Mouse (Mus musculus): ENCODE data around the gene Slc26a10. TPM values are rescaled to one million over a fixed set of nuclear protein-coding genes. Genes with fewer than 3 reads are reported as not detected.

Slc26a10 gene
- polyA plus RNA-seq (2015; fragmentation: Illumina TruSeq; extraction: RNeasy Lipid Tissue Mini Kit (QIAGEN cat#74804); ENCODE audit: insufficient read depth, low replicate concordance): 1.7 TPM

DNA sequence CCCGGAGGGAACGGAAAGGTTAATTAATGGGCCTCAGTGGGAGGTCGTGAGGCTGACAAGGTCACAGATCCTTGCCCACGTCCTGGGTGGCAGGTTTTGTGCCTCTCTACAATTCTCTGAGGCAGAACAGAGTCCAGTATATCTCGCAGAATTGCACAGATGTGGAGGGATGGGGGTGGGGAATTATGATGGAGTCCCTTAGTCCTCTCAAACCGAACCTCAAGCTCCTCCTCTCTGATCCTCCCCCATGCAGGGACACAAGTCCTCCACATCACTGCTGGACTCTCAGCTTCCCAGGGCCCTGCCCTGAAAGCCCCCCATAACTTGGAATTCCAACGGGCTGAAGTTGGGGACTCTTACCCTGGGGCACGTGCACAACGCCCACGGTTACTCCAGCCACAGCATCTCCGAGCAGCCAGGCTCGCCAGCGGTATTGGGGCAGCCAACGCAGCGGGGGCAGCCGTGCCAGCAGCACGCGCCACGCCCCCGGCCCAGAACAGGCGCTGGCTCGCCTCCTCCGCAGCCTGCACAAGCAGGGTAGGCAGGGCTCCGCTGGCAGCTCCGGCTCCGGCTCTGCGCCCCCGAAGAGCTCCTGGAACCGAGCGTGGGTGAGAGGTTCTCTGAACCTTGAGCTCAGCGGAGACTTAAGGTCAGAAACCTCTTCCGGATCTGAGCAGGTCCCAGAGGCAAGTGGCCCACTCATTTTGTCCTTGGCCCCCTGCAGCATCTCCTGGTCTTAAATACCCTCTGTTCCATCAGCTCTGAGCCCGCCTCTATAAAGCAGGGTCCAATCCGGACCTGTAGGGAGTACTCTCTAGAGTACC is at the start of gene Slc26a10:
Gene Slc26a10, minus strand, starts transcription at position 775 of the 824 bp plus-strand sequence.

DNA sequence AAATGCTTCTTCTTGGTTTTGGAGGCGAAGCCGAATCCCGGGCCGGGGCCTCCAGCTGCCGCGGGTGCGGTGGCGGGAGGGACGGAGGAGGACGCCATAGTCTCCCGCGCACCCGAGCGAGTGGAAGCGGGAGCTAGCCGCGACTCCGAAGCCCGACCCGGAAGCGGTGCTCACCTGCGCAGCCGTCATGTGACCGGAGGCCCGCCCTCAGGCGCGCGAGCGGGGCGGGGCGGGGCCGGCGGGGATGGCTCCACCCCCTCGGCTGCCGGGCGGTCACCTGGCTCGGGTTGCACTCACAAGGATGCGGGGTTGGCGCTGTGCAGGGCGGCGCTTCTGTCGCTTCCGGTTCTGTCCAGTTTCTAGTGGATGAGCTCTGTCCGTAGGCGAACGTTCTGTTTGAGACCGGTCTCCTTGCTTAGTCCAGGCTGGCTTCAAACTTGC is 31.0 kb upstream of the Slc26a10 start, which contains the start of gene Pip4k2c:
Gene Pip4k2c, minus strand, starts transcription at position 172 of the 441 bp plus-strand sequence.

DNA sequence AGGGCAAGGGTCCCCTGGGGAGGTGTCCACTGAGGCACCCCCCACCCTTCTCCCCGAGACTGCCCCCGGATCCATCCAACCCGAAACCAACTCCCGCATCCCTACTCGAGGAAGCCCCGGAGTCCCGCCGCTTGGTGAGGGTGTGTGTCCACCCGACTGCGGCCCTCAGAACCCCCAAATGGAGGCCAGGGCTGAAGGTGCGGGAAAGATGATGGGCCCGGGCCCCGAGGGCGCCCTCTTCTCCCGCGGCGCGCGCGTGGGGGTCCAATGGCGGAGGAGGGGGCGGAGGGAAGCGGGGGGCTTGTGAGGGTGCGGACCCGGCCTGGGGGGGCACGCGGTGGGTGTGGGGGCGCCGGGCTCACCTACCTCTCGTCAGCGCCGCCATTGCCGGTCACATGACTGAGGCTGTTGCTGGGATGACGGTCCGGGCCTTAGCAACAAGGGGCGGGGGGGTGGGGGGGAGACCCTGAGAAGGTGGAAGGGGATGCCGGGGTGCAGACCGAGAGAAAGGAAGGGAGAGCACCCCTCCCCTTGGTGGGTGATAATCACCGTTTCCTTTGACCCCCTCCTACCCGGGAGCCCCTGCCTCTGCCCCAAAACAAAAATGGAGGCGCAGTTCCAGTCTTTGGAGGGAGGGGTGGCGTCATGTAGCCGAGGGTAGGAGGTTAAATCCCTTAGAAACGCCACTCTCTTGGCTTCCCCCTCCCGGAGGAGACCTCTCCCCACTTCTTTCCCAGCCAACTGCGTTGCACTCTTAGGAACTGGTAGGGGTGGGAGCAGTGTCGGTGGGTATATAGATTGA is 15.1 kb upstream of the Slc26a10 start, which contains the start of gene Dtx3:
Gene Dtx3, minus strand, starts transcription at position 401 of the 802 bp plus-strand sequence.

GRCm38 (mm10) chr10:127189651-127190381 is 9.4 kb upstream of the Slc26a10 start, which contains the start of gene Arhgef25:
Arhgef25 (minus strand) TSS chr10:127190083.

DNA sequence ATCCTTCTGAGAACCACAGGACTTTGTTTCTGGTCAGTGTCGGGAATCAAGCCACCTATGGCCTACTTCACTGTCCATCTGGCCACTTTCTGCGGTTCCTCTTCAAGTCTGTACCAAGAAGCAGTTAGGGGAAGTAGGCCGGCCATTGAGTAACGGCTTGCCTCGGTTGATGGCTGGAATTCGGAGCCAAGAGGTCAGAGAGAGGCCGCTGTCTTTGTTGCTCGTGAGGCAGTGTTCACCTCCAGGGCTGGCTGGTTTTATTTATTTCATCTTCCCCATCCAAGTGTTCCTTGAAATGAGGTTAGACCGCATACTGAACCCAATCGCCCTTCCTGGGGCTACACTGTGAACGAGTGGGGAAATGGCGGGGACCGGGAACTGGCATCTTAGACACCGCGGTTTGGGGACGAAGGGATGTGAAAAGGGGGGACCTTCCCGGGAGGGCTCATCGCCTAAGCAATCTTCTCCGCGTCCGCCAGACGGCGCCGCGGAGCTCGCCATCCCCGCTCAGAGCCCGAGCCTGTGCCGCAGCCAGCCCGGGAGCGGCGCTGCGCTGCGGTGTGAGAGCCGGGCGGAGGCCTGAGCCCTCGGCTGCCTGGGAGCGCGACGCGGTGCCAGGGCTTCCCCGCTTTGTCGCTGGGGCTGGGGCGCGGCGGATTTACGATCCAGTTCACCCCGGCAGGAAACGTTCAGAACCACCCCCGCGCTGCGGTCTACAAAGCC is 15.7 kb downstream of the Slc26a10 start, which contains the start of gene B4galnt1:
Gene B4galnt1, plus strand, starts transcription at position 595 of the 723 bp plus-strand sequence.

Other genes with a start within 250 kb of the Slc26a10 start
- gene Ctdsp2, start 201.9 kb downstream of the Slc26a10 start, polyA plus RNA-seq (2015; fragmentation: Illumina TruSeq; extraction: RNeasy Lipid Tissue Mini Kit (QIAGEN cat#74804); ENCODE audit: insufficient read depth, low replicate concordance): 71.0 TPM
- 0.35 TPM for gene Avil, start 179.9 kb downstream of the Slc26a10 start, polyA plus RNA-seq (2015; fragmentation: Illumina TruSeq; extraction: RNeasy Lipid Tissue Mini Kit (QIAGEN cat#74804); ENCODE audit: insufficient read depth, low replicate concordance)
- 17.2 TPM for gene Tsfm, start 149.8 kb downstream of the Slc26a10 start, polyA plus RNA-seq (2015; fragmentation: Illumina TruSeq; extraction: RNeasy Lipid Tissue Mini Kit (QIAGEN cat#74804); ENCODE audit: insufficient read depth, low replicate concordance)
- gene Mettl1, start 139.2 kb downstream of the Slc26a10 start, polyA plus RNA-seq (2015; fragmentation: Illumina TruSeq; extraction: RNeasy Lipid Tissue Mini Kit (QIAGEN cat#74804); ENCODE audit: insufficient read depth, low replicate concordance): 19.8 TPM
- gene Eef1akmt3, start 139.1 kb downstream of the Slc26a10 start, polyA plus RNA-seq (2015; fragmentation: Illumina TruSeq; extraction: RNeasy Lipid Tissue Mini Kit (QIAGEN cat#74804); ENCODE audit: insufficient read depth, low replicate concordance): 0.22 TPM
- 0.25 TPM for gene Cyp27b1, start 132.4 kb downstream of the Slc26a10 start, polyA plus RNA-seq (2015; fragmentation: Illumina TruSeq; extraction: RNeasy Lipid Tissue Mini Kit (QIAGEN cat#74804); ENCODE audit: insufficient read depth, low replicate concordance)
- gene March9, start 120.5 kb downstream of the Slc26a10 start, polyA plus RNA-seq (2015; fragmentation: Illumina TruSeq; extraction: RNeasy Lipid Tissue Mini Kit (QIAGEN cat#74804); ENCODE audit: insufficient read depth, low replicate concordance): 1.4 TPM
- gene Cdk4, start 117.1 kb downstream of the Slc26a10 start, polyA plus RNA-seq (2015; fragmentation: Illumina TruSeq; extraction: RNeasy Lipid Tissue Mini Kit (QIAGEN cat#74804); ENCODE audit: insufficient read depth, low replicate concordance): 121 TPM
- 72.3 TPM for gene Tspan31, start 110.4 kb downstream of the Slc26a10 start, polyA plus RNA-seq (2015; fragmentation: Illumina TruSeq; extraction: RNeasy Lipid Tissue Mini Kit (QIAGEN cat#74804); ENCODE audit: insufficient read depth, low replicate concordance)
- gene Agap2, start 105.4 kb downstream of the Slc26a10 start, polyA plus RNA-seq (2015; fragmentation: Illumina TruSeq; extraction: RNeasy Lipid Tissue Mini Kit (QIAGEN cat#74804); ENCODE audit: insufficient read depth, low replicate concordance): 15.7 TPM
- 51.3 TPM for gene Os9, start 59.5 kb downstream of the Slc26a10 start, polyA plus RNA-seq (2015; fragmentation: Illumina TruSeq; extraction: RNeasy Lipid Tissue Mini Kit (QIAGEN cat#74804); ENCODE audit: insufficient read depth, low replicate concordance)
- gene B4galnt1, start 15.4 kb downstream of the Slc26a10 start, polyA plus RNA-seq (2015; fragmentation: Illumina TruSeq; extraction: RNeasy Lipid Tissue Mini Kit (QIAGEN cat#74804); ENCODE audit: insufficient read depth, low replicate concordance): 130 TPM
- gene Arhgef25, start 9.4 kb upstream of the Slc26a10 start, polyA plus RNA-seq (2015; fragmentation: Illumina TruSeq; extraction: RNeasy Lipid Tissue Mini Kit (QIAGEN cat#74804); ENCODE audit: insufficient read depth, low replicate concordance): 13.6 TPM
- gene Dtx3, start 15.1 kb upstream of the Slc26a10 start, polyA plus RNA-seq (2015; fragmentation: Illumina TruSeq; extraction: RNeasy Lipid Tissue Mini Kit (QIAGEN cat#74804); ENCODE audit: insufficient read depth, low replicate concordance): 38.7 TPM
- gene Pip4k2c, start 30.9 kb upstream of the Slc26a10 start, polyA plus RNA-seq (2015; fragmentation: Illumina TruSeq; extraction: RNeasy Lipid Tissue Mini Kit (QIAGEN cat#74804); ENCODE audit: insufficient read depth, low replicate concordance): 37.1 TPM
- gene Kif5a, start 82.7 kb upstream of the Slc26a10 start, polyA plus RNA-seq (2015; fragmentation: Illumina TruSeq; extraction: RNeasy Lipid Tissue Mini Kit (QIAGEN cat#74804); ENCODE audit: insufficient read depth, low replicate concordance): 1.6 TPM
- gene Dctn2, start 85.7 kb upstream of the Slc26a10 start, polyA plus RNA-seq (2015; fragmentation: Illumina TruSeq; extraction: RNeasy Lipid Tissue Mini Kit (QIAGEN cat#74804); ENCODE audit: insufficient read depth, low replicate concordance): 61.6 TPM
- gene Mbd6, start 108.4 kb upstream of the Slc26a10 start, polyA plus RNA-seq (2015; fragmentation: Illumina TruSeq; extraction: RNeasy Lipid Tissue Mini Kit (QIAGEN cat#74804); ENCODE audit: insufficient read depth, low replicate concordance): 18.9 TPM
- gene Mars, start 131.1 kb upstream of the Slc26a10 start, polyA plus RNA-seq (2015; fragmentation: Illumina TruSeq; extraction: RNeasy Lipid Tissue Mini Kit (QIAGEN cat#74804); ENCODE audit: insufficient read depth, low replicate concordance): 29.4 TPM
- gene Arhgap9, start 141.3 kb upstream of the Slc26a10 start, polyA plus RNA-seq (2015; fragmentation: Illumina TruSeq; extraction: RNeasy Lipid Tissue Mini Kit (QIAGEN cat#74804); ENCODE audit: insufficient read depth, low replicate concordance): 70.2 TPM
- 0.39 TPM for gene Gli1, start 161.3 kb upstream of the Slc26a10 start, polyA plus RNA-seq (2015; fragmentation: Illumina TruSeq; extraction: RNeasy Lipid Tissue Mini Kit (QIAGEN cat#74804); ENCODE audit: insufficient read depth, low replicate concordance)
- gene Inhbe, start 173.8 kb upstream of the Slc26a10 start, polyA plus RNA-seq (2015; fragmentation: Illumina TruSeq; extraction: RNeasy Lipid Tissue Mini Kit (QIAGEN cat#74804); ENCODE audit: insufficient read depth, low replicate concordance): not detected
- not detected for gene Inhbc, start 189.8 kb upstream of the Slc26a10 start, polyA plus RNA-seq (2015; fragmentation: Illumina TruSeq; extraction: RNeasy Lipid Tissue Mini Kit (QIAGEN cat#74804); ENCODE audit: insufficient read depth, low replicate concordance)
- 99.4 TPM for gene R3hdm2, start 199.7 kb upstream of the Slc26a10 start, polyA plus RNA-seq (2015; fragmentation: Illumina TruSeq; extraction: RNeasy Lipid Tissue Mini Kit (QIAGEN cat#74804); ENCODE audit: insufficient read depth, low replicate concordance)

Data from spleen, adult 10 weeks (tissue).